14 mouse cellular contexts compared by ENCODE assay signal in the genomic region with DNA sequence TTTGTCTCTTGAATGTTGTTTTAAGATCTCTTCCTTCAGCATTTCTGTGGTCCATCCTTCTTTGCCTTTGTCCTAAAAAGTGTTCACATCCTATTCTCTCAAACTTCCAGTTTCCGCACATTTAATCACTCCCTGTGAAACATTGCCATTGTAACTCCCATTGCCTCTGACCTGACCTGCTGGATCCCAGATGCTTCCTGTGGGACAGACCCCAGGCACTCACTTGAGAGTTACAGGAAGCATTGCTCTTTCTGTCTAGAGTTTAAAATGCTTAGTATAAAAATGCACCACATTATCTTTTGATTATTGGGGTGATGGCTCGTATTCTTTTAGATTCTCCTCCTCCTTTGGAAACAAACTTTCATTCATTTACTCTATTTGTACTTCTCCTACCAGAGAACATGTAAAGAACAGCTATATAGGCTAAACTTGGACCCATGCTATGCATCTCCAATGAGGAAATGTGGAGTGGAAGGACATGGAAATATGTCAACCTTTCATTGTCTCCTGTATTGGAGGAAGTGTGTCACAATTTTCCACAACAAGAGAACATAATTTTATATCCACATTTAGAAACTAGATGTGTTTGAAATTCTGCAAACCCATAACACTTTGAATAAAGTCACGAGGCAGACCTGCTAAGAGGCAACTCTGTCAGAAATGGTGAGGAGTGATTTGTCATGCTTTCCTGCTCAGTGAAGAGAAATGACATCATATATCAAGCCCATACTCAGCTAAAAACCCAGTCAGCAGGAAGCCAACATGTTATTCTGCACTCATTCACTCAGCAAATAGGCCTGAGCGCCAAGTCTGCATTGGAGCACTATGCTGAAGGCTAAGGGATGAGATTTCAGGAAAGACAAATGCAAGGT.
DNase-seq lines count a peak whose midpoint lies in the region; ATAC-seq lines count a peak whose summit lies in the region.
"Had no signal": no experiment of that assay in that cellular context is flagged by ENCODE, and none has a peak within 500 bp of the region (broad histone marks: within the 10 kb centered on the region; RNA-seq: fewer than 3 reads in every experiment).

No protein-coding gene starts in this region.

- H3K27ac ChIP-seq in kidney, embryonic 14.5 days (ENCODE audit: low read depth, low read length), result no peak overlapping the region; the same call in 1 of the 2 replicates
- H3K27ac ChIP-seq: intestine, embryonic 15.5 days; limb, embryonic 12.5 days; lung, embryonic 15.5 days; midbrain, embryonic 15.5 days; neural tube, embryonic 12.5 days had no signal

- intact Hi-C loops in heart, postnatal 14 days (cut with DNase I), result loop anchor here (5.0 kb wide), 1 partner anchor 310 kb away; a partner anchor contains a TSS

- DNase-seq in adrenal gland, adult (ENCODE audit: inconsistent age in 2 of 2, low spot score in 1 of 2), result peak; percentile 10 to 50
- DNase-seq in adrenal gland, postnatal 10 days, result no peak
- DNase-seq in kidney, adult 11 months, result peak; percentile 20
- peak; percentile 4 to 6 for DNase-seq in heart, postnatal 14 days
- peak; percentile 70 for DNase-seq in kidney, postnatal 14 days
- DNase-seq in urinary bladder, postnatal 25 days (ENCODE audit: low spot score), result no peak
- DNase-seq in right cerebral cortex, adult 18-20 months, result no peak
- DNase-seq: cerebellum, adult 18-20 months had no signal

- ATAC-seq in kidney, embryonic 14.5 days (ENCODE audit: low FRiP score, low TSS enrichment), result no peak
- ATAC-seq: intestine, embryonic 15.5 days; midbrain, embryonic 15.5 days had no signal

- 64% methylated on average over 4 of the region's 4 CpGs for WGBS in kidney, embryonic 14.5 days

- H3K9me3 ChIP-seq in kidney, embryonic 14.5 days (ENCODE audit: control insufficient read depth, low read length), result no peaks in the 10 kb centered on the region
- H3K9me3 ChIP-seq: intestine, embryonic 15.5 days; limb, embryonic 12.5 days; lung, embryonic 15.5 days; midbrain, embryonic 15.5 days; neural tube, embryonic 12.5 days had no signal

- H3K4me2 ChIP-seq in kidney, embryonic 14.5 days (replicated peaks; ENCODE audit: low read depth, low read length), result no peak overlapping the region
- H3K4me2 ChIP-seq: intestine, embryonic 15.5 days; limb, embryonic 12.5 days; lung, embryonic 15.5 days; midbrain, embryonic 15.5 days; neural tube, embryonic 12.5 days had no signal

- no peaks in the 10 kb centered on the region for H3K36me3 ChIP-seq in kidney, embryonic 14.5 days (ENCODE audit: control insufficient read depth, insufficient read depth, low read length)
- H3K36me3 ChIP-seq: intestine, embryonic 15.5 days; limb, embryonic 12.5 days; lung, embryonic 15.5 days; midbrain, embryonic 15.5 days; neural tube, embryonic 12.5 days had no signal

- H3K4me3 ChIP-seq in kidney, embryonic 14.5 days (ENCODE audit: low read length), result no peak overlapping the region
- H3K4me3 ChIP-seq: intestine, embryonic 15.5 days; limb, embryonic 12.5 days; lung, embryonic 15.5 days; midbrain, embryonic 15.5 days; neural tube, embryonic 12.5 days had no signal

- H3K27me3 ChIP-seq in kidney, embryonic 14.5 days (ENCODE audit: control insufficient read depth, insufficient read depth, low read length), result no peaks in the 10 kb centered on the region
- H3K27me3 ChIP-seq: intestine, embryonic 15.5 days; limb, embryonic 12.5 days; lung, embryonic 15.5 days; midbrain, embryonic 15.5 days; neural tube, embryonic 12.5 days had no signal

- no peaks in the 10 kb centered on the region for H3K4me1 ChIP-seq in kidney, embryonic 14.5 days (ENCODE audit: control insufficient read depth, insufficient read depth, low read length)
- H3K4me1 ChIP-seq: intestine, embryonic 15.5 days; limb, embryonic 12.5 days; lung, embryonic 15.5 days; midbrain, embryonic 15.5 days; neural tube, embryonic 12.5 days had no signal

- H3K9ac ChIP-seq in kidney, embryonic 14.5 days (ENCODE audit: low read depth, low read length), result no peak overlapping the region
- H3K9ac ChIP-seq: intestine, embryonic 15.5 days; limb, embryonic 12.5 days; lung, embryonic 15.5 days; midbrain, embryonic 15.5 days; neural tube, embryonic 12.5 days had no signal

Comparison
In these comparisons a context has a peak if more than half of its experiments do, and no peak if none do; other contexts are left out.
1. DNase-seq: peak in adrenal gland, adult (2 of 2), kidney, adult 11 months (single experiment), heart, postnatal 14 days (2 of 2) and kidney, postnatal 14 days (single experiment); none in adrenal gland, postnatal 10 days (single experiment), urinary bladder, postnatal 25 days (single experiment) and right cerebral cortex, adult 18-20 months (single experiment).